Mouse (Mus musculus): ENCODE measurements around the gene Gm6020. TPM values are rescaled to one million over a fixed set of nuclear protein-coding genes. Genes with fewer than 3 reads are reported as not detected.

Gm6020 gene
- total and polyA plus RNA-seq, 3 experiments, result not detected

DNA sequence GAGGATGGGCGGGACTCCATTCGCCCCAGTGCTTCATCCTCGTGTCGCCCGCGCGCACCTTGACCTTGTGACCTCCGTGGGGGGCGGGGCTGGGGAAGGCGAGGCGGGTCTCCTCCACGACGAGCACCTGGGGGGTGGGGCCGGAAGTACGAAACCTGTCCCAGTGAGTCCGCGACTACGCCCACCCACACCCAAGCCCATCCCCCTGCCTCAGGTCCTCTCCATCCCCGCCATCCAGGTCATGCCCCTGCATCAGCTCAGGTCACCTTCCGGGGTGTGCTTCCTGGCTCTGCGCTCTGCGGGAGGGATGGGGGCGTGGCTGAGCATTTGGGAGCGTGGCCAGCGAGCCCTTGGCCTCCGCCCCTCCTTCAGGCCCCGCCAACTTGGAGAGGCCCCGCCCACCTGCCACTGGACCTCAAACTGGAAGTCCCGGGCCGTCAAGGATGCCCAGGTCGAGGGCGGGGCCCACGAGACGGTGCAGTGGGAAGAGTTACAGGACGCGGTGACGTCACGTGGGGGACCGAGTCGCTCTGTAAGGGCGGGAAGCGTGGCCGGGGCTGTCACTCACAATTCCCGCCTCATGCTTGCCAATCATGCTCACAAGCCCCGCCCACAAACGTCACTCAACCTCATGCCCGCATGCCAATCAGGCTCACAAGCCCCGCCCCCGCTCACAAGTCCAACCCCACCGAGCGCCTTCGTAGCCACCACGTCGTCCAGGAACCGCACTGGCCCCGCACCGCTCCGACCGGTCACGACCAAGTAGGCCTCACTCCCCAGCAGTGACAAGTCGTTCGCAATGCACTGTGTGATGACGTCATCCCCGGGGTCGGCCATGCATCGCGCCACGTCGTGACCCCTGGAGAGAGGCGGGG, 42.1 kb downstream of the Gm6020 start:
- peaks cover 5% of the 10 kb centered on the region for H3K9me3 ChIP-seq (replicated peaks)
- peaks cover 7% of the 10 kb centered on the region; the same call in 1 of the 2 replicates for H3K27me3 ChIP-seq (ENCODE audit: insufficient read depth, low read length)
- DNase-seq (ENCODE audit: low spot score) (peak; percentile 8), ATAC-seq (ENCODE audit: extremely low read depth, insufficient number of reproducible peaks, low FRiP score, poor library complexity, severe bottlenecking) (no peak)
- H3K36me3 ChIP-seq (replicated peaks), result peaks cover 18% of the 10 kb centered on the region
- H3K4me3 ChIP-seq (ENCODE audit: low read depth, low read length), result peak overlapping the region; percentile 79
- no peak for TF ChIP-seq POLR2AphosphoS5 (IDR thresholded peaks at IDR 0.05; ENCODE audit: insufficient replicate concordance, low read depth, low read length)
- no peak for TF ChIP-seq TAL1 (conservative IDR thresholded peaks at IDR 0.05; ENCODE audit: low read depth, low read length)
- no peak for TF ChIP-seq GATA1 (IDR thresholded peaks at IDR 0.05; ENCODE audit: borderline replicate concordance, low read length)
- no peak for TF ChIP-seq GATA2 (IDR thresholded peaks at IDR 0.05; ENCODE audit: borderline replicate concordance, low read depth, low read length)
- no peak for TF ChIP-seq CTCF (IDR thresholded peaks at IDR 0.05; ENCODE audit: low read depth, low read length)
- H3K4me1 ChIP-seq (ENCODE audit: insufficient read depth, low read depth, low read length), result peaks cover 19% of the 10 kb centered on the region

DNA sequence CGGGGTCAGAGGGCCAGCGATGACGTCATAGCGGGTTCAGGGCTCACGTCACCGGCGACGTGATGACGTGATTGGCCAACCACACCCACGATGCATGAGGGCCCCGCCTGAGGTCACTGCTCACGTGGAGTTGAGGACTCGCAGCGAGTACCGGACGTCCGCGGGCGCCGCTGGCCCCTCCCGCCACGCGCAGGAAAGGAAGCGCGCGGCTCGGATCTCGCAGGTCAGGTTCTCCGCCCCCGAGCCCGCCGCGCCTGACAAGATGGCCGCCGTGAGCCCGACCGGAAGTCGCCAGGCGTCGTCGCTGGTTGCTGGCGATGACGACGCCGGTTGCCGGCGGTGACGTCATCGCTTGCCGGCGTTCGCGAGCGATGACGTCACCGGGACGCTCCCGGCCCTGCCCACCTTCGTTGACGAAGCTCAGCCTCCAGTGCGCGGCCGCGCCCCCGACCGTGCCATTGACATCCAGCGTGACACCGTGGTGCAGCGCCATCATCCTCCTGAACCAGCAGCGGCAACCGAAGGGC, 42.8 kb downstream of the Gm6020 start:
- H3K27me3 ChIP-seq (ENCODE audit: insufficient read depth, low read length), result peaks cover 7% of the 10 kb centered on the region; the same call in 1 of the 2 replicates
- no peak for ATAC-seq (ENCODE audit: extremely low read depth, insufficient number of reproducible peaks, low FRiP score, poor library complexity, severe bottlenecking)
- peaks cover 19% of the 10 kb centered on the region for H3K4me1 ChIP-seq (ENCODE audit: insufficient read depth, low read depth, low read length)
- TF ChIP-seq TAL1 (conservative IDR thresholded peaks at IDR 0.05; ENCODE audit: low read depth, low read length), result no peak
- no peak for TF ChIP-seq CTCF (IDR thresholded peaks at IDR 0.05; ENCODE audit: low read depth, low read length)
- TF ChIP-seq POLR2AphosphoS5 (IDR thresholded peaks at IDR 0.05; ENCODE audit: insufficient replicate concordance, low read depth, low read length), result no peak
- TF ChIP-seq GATA2 (IDR thresholded peaks at IDR 0.05; ENCODE audit: borderline replicate concordance, low read depth, low read length), result no peak
- no peak for TF ChIP-seq GATA1 (IDR thresholded peaks at IDR 0.05; ENCODE audit: borderline replicate concordance, low read length)
- no peak for DNase-seq (ENCODE audit: low spot score)
- peaks cover 18% of the 10 kb centered on the region for H3K36me3 ChIP-seq (replicated peaks)
- peaks cover 5% of the 10 kb centered on the region for H3K9me3 ChIP-seq (replicated peaks)
- H3K4me3 ChIP-seq (ENCODE audit: low read depth, low read length), result peak overlapping the region; percentile 79

DNA sequence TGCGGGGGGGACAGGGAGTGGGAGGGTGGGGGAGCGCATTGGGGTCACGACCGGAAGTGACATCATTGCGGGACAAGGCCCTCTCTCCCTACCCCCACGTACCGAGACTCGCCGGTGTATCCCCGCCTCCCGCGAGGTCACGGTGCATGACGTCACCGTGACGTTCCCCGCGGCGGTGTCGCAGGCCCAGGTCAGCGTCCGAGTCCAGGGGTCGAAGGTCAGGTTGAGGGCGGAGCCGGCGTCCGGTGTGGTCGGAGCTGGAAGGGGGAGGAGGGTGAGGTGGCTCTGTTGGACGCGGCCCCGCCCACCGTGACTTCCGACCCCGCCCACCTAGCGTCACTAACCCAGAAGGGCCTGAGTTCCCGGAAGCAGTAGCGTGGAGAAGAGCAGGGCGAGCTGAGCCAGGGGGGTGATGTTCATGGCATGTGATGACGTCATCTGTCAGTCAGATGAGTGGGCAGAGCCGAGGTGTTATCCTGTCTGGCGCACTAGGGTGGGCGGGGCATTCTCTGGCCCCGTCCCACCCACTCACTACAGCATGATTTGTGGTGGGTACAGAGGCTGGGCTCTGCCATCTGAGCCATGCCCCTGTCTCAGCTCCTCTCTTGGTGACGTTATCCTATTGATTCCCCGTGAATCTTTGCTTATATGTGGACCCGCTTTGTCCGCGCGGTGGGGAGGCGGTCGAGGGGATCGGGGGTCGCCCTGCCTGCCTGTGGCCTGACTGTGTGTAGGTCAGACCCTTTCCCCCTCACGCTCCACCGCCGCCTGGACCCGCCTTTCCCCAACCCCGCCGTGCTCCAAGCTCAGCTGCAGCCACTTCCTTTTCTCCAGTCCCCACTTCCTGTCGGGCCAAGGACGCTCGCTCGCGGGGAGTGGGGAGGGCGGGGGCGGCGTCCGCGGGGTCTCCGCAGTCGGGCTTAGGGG, 43.5 kb downstream of the Gm6020 start:
- Histone ChIP-seq H3K27me3 (ENCODE audit: insufficient read depth, low read length) (peaks cover 7% of the 10 kb centered on the region; the same call in 1 of the 2 replicates), H3K9me3 (replicated peaks) (peaks cover 5% of the 10 kb centered on the region), H3K4me3 (ENCODE audit: low read depth, low read length) (peak overlapping the region; percentile 79), H3K4me1 (ENCODE audit: insufficient read depth, low read depth, low read length) (peaks cover 19% of the 10 kb centered on the region), H3K36me3 (replicated peaks) (peaks cover 18% of the 10 kb centered on the region)
- TF ChIP-seq TAL1 (conservative IDR thresholded peaks at IDR 0.05; ENCODE audit: low read depth, low read length), result no peak
- TF ChIP-seq POLR2AphosphoS5 (IDR thresholded peaks at IDR 0.05; ENCODE audit: insufficient replicate concordance, low read depth, low read length), result no peak
- no peak for TF ChIP-seq GATA1 (IDR thresholded peaks at IDR 0.05; ENCODE audit: borderline replicate concordance, low read length)
- TF ChIP-seq CTCF (IDR thresholded peaks at IDR 0.05; ENCODE audit: low read depth, low read length), result no peak
- TF ChIP-seq GATA2 (IDR thresholded peaks at IDR 0.05; ENCODE audit: borderline replicate concordance, low read depth, low read length), result no peak
- ATAC-seq (ENCODE audit: extremely low read depth, insufficient number of reproducible peaks, low FRiP score, poor library complexity, severe bottlenecking), result peak; percentile 94
- DNase-seq (ENCODE audit: low spot score), result peak; percentile 89

DNA sequence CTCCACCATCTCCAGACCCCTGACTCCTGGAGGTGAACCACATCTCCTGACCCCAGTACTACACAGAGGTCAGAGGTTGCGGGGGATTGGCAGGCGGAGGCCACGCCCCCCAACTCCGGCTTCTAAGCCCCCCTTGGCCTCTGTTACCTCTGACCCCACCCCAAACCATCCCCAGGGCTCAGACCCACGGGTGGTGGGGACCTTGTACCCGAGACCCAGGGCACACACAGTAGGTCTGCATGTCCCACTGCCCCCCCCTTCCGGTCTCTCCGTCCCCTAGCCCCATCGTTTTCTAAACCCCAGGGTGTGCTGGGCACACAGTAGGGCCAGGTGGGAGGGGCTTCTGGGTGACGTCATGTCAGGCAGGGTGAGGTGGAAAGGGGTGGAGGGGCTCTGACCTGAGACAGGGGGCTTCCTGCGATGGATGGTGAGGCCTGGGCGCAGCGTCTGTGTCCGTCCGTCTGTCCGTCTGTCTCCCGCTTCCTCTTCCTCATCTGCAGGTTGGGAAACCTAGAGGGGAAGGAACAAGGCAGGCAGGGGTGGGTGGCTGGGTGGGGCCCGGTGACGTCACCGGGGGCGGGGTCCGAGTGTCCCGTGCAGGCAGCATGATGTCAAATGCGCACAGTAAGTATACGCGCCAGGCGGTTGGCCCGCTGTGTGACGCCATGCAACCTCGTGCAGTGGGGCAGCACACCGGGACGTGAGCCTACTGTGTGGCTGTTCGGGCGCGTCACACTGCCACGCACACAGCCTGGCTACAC, 44.4 kb downstream of the Gm6020 start, which contains the start of gene Csf2ra:
TSS of gene Csf2ra (minus strand) at position 489 of the 761 bp plus-strand sequence.
- Histone ChIP-seq H3K4me3 (ENCODE audit: low read depth, low read length) (peak within 1 kb of the TSS; percentile 79), H3K27me3 (ENCODE audit: insufficient read depth, low read length) (peaks cover 7% of the 10 kb centered on the region; the same call in 1 of the 2 replicates), H3K9me3 (replicated peaks) (peaks cover 5% of the 10 kb centered on the region), H3K36me3 (replicated peaks) (peaks cover 18% of the 10 kb centered on the region), H3K4me1 (ENCODE audit: insufficient read depth, low read depth, low read length) (peaks cover 19% of the 10 kb centered on the region)
- peak; percentile 52 for DNase-seq (ENCODE audit: low spot score)
- ATAC-seq (ENCODE audit: extremely low read depth, insufficient number of reproducible peaks, low FRiP score, poor library complexity, severe bottlenecking), result no peak
- TF ChIP-seq GATA2 (IDR thresholded peaks at IDR 0.05; ENCODE audit: borderline replicate concordance, low read depth, low read length) (no peak), GATA1 (IDR thresholded peaks at IDR 0.05; ENCODE audit: borderline replicate concordance, low read length) (no peak), POLR2AphosphoS5 (IDR thresholded peaks at IDR 0.05; ENCODE audit: insufficient replicate concordance, low read depth, low read length) (no peak), CTCF (IDR thresholded peaks at IDR 0.05; ENCODE audit: low read depth, low read length) (no peak), TAL1 (conservative IDR thresholded peaks at IDR 0.05; ENCODE audit: low read depth, low read length) (no peak)

Other genes with a start within 250 kb of the Gm6020 start
- 37.9 and 49.1 TPM in 2 replicates for gene Zfp950, start 43.0 kb upstream of the Gm6020 start, total RNA-seq (2014; fragmentation: Nextera tagmentation)
- gene Zfp950, start 43.0 kb upstream of the Gm6020 start, total RNA-seq (2017), result 28.8 and 33.0 TPM in 2 replicates
- gene Zfp950, start 43.0 kb upstream of the Gm6020 start, polyA plus RNA-seq (2012), result 0.18 and 0.26 TPM in 2 replicates
- gene Gm7102, start 7.6 kb upstream of the Gm6020 start, total RNA-seq (2014; fragmentation: Nextera tagmentation), result not detected in 2 replicates
- 0.11 and 0.23 TPM in 2 replicates for gene Gm7102, start 7.6 kb upstream of the Gm6020 start, total RNA-seq (2017)
- gene Gm7102, start 7.6 kb upstream of the Gm6020 start, polyA plus RNA-seq (2012), result 0.04 and 0.14 TPM in 2 replicates
- gene Csf2ra, start 44.5 kb downstream of the Gm6020 start, total RNA-seq (2014; fragmentation: Nextera tagmentation), result 0.45 and 9.3 TPM in 2 replicates
- 1.1 and 1.5 TPM in 2 replicates for gene Csf2ra, start 44.5 kb downstream of the Gm6020 start, total RNA-seq (2017)
- 10.9 and 11.0 TPM in 2 replicates for gene Csf2ra, start 44.5 kb downstream of the Gm6020 start, polyA plus RNA-seq (2012)
- gene Gm21060, start 113.2 kb downstream of the Gm6020 start, total RNA-seq (2014; fragmentation: Nextera tagmentation), result not detected in 2 replicates
- gene Gm21060, start 113.2 kb downstream of the Gm6020 start, total RNA-seq (2017), result not detected in 2 replicates
- not detected in 2 replicates for gene Gm21060, start 113.2 kb downstream of the Gm6020 start, polyA plus RNA-seq (2012)